Mouse (Mus musculus) C2C12 (cell line): Measurements from ENCODE around the gene Pi4ka.

Source experiments
- CEBPB ChIP-seq: IDR thresholded peaks from one replicate; pipeline ENCODE4 v1.6.1; 2011; ENCODE audit warnings: low read depth, mild to moderate bottlenecking, control low read depth, moderate library complexity
- CTCF ChIP-seq: IDR thresholded peaks from one replicate; pipeline ENCODE4 v1.5.1; 2011; ENCODE audit not compliant: control insufficient read depth, insufficient read depth, insufficient read length
- MAX ChIP-seq: IDR thresholded peaks from one replicate; pipeline ENCODE4 v1.6.1; 2011; ENCODE audit warnings: mild to moderate bottlenecking, control low read depth
- MYOG ChIP-seq: IDR thresholded peaks from one replicate; pipeline ENCODE4 v1.6.1; 2011; ENCODE audit not compliant: control insufficient read depth, insufficient read length; ENCODE audit errors: extremely low read depth
- USF1 ChIP-seq: IDR thresholded peaks from one replicate; pipeline ENCODE4 v1.6.1; 2011; ENCODE audit warnings: low read depth, mild to moderate bottlenecking, control low read depth, moderate library complexity

DNA sequence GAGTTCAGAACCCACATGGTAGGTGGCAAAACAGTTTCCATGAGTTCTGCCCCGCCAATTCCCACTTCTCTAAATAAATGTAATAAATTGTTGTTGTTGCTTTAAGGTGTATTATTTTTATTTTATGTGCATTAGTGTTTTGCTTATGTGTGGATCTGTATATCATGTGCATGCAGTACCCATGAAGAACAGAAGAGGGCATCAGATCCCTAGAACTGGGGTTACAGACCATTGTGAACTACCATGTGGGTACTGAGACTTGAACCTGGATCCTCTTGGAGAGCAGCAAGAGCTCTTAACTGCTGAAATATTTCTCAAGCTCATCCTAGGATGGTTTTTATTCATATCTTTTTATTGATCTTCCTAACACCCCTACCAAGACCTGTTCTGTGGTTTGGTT lies 3.3 kb downstream of the Pi4ka start:
- TF ChIP-seq MAX (no peak), CTCF (no peak), USF1 (no peak), MYOG (no peak), CEBPB (no peak)
